Mouse (Mus musculus) left cerebral cortex, postnatal 25 days (tissue): ENCODE data around the gene Icmt. TPM values are rescaled to one million over a fixed set of nuclear protein-coding genes. Genes with fewer than 3 reads are reported as not detected.
A peak's percentile ranks its signal among the peaks of the same experiment; 100 is the strongest.

ENCODE experiments used
- DNase-seq, 2 experiments: peaks; one replicate each; pipeline ENCODE4 v3.0.0; 2022; ENCODE audit warnings: low spot score in 2 of 2, mixed read lengths in 1 of 2
- intact Hi-C: fragments of 180-260 bp; cut with DNase I; formaldehyde crosslinking; loops from one replicate; pipeline ENCODE4 v1.15.1; 2025
- total RNA-seq, 2 experiments: library from RNA; stranded (reverse); gene quantifications; 2 replicates each; pipeline ENCODE4 v1.2.3; 2021

Icmt gene
- total RNA-seq, 2 experiments from 2014 or later: 50.9 to 56.7 TPM

DNA sequence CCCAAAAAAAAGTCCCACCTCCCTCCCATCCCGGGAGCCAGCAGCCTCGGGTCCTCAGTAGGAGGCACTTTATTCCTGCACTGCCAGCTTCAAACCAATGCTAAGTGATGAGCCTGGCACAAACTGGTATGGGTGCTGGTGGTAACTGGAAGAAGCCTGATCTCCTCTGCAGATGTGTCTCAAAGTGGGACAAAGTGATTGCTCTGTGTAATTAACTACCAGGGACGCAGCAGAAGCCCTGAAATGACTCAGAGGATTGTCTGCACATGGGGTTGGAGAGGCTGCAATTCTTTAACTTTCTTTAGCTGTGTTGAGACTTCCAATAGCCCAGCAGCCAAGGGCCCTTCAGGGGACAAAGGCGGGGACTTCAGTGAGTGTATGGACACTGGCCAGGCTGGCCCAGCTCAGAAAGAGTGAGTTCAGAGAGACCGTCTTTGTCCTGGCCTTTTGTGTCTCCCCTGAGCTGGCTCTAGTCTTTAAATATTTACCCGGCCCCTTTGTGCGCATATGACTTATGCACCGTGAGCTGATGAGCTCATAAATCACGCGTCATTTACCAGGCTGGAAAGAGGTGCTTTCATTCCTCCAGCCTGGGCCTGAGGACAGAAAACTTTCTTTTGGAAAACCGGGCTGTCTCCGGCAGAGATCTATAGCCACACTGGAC, 4.8 kb upstream of the Icmt start:
- no peak for DNase-seq
- intact Hi-C loops: no loop called here

DNA sequence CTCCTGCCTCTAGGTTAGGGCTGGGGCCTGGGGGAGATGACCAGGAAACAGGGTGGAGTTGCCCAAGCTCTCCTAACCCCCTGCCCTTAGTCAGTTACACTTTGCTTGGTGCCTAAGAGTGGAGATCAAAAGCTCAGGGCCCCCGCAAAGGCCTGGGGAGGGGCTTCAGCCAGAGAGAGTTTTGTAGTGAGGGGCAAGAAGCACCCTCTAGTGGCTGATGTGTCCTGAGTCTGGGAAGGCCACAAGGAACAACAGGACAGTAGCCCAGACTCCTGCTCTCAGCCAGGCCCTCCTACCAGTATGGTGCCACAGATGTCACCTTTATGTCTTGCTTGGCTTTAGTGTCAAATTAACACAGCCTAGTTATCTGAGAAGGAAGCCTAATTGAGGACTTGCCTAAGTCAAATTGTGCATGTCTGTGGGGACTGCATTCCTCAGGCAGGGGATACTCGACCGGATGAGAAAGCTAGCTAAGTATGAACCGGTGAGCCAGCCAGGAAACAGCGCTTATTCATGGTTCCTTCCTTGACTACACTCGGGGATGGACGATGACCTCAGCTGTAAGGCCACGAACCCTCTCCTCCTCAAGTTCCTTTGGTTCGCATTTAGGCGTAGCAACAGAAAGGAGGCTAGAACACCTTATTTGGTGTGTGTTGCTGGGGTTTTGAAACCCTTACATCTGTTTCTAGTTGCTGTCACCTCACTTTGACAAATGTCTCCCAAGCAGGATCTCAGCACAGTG, 2.7 kb upstream of the Icmt start:
- no peak for DNase-seq
- intact Hi-C loops: no loop called here

DNA sequence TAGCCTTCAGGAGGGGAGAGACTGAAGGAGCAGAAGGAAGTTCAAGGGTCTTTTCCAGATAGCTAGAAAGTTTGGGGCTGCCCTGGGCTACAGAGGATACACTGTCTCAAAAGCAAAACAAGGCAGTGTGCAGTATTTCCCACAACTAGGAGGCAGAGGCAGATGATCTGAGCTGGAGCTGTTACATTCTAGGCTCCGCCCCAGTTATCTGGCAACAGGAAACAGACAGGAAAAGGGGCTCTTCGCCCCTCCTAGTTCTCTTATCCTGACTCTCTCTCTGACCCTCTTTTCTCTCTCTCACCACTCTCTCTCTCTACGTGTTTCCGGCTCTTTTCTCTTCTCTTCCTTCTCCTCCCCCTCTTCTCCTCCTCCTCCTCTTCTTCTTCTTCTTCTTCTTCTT, 1.1 kb upstream of the Icmt start:
- no peak for DNase-seq
- intact Hi-C loops: no loop called here

DNA sequence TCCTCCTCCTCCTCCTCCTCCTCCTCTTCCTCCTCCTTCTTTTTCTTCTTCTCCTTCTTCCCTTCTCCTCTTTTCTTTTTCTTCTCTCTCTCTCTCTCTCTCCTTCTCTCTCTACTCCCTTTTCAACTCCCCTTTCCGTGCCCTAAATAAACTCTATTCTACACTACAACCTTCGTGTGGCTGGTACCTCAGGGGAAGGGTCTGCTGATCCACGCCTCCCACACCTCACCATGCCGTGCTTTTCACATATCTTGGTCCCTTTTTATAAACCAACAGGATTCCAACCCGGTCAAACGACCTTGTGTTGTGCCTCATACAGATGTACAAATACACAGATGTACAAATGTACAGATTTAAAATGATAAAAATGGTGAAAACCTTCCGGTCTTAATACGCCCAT, 656 bp upstream of the Icmt start:
- DNase-seq: no peak
- intact Hi-C loops: no loop called here

GRCm38 (mm10) chr4:152298836-152299235, 1.8 kb downstream of the Icmt start:
- intact Hi-C loops: no loop called here
- no peak for DNase-seq

- intact Hi-C loops: no loop called here
- DNase-seq: no peak
Measured at GRCm38 (mm10) chr4:152300375-152300774, 3.3 kb downstream of the Icmt start.

GRCm38 (mm10) chr4:152302012-152302411, 5.0 kb downstream of the Icmt start:
- no peak for DNase-seq
- intact Hi-C loops: no loop called here

DNA sequence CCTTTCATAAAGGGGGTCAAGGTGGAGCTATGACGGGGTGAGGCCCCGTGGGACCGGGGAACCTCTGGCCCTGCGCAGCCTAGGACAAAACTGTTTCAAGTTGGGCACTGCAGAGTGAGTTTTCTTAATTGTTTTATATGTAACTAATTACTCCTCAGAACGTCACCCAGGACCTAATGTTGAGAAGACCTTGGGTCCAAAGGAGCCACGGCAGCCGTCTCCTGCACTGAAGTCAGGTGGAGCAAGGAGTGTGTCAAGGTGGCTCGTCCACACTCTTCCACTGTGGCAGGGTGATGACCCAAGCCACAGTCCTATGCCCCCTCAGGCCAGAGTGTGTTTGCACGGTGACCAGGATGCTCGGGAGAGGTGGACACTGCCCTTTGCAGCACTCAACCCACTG, 6.1 kb downstream of the Icmt start:
- intact Hi-C loops: no loop called here
- DNase-seq: no peak

DNA sequence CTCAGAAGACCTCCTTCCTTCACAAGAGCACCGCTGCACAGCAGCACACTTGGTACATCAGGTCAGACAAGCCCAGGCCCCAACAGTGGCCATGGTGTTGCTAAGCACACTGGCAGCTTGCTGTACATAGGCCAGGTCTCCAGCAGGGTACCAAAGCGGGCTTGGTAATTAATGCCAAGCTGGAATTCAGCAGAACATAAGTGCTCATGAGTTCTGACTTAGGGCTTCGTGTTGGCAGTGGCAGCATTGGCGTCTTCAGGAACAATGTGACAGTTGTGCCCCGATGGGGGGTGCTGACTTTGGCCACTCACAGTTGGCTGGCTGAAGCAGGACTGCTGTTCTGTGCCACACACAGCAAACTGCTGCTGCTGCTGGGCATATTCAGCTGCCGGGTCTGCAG, 7.7 kb downstream of the Icmt start:
- no peak for DNase-seq
- intact Hi-C loops: no loop called here

DNA sequence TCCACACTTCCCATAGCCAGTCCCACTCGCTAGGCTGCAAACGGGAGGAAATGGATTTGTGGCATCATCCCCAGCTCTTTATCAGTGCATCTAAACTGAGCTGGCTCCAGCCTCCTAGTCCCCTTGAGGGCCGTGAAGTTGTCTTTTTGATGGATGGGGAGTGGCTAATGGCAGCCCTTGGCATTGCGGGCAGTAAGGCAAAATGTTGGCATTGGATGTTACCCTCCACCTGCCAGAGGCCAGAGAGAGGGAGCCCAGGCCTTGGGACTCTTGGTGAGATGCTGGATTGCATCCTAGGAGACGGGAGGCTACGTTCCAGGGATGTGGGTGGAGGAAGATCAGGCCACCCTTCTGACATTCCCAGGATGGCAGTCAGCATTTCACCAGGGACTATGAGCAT, 9.0 kb downstream of the Icmt start:
- no peak for DNase-seq
- intact Hi-C loops: no loop called here

GRCm38 (mm10) chr4:152307542-152307941, 10.5 kb downstream of the Icmt start:
- DNase-seq: no peak
- intact Hi-C loops: no loop called here

GRCm38 (mm10) chr4:152312186-152312585, 15.2 kb downstream of the Icmt start:
- intact Hi-C loops: no loop called here
- DNase-seq: no peak

- intact Hi-C loops: no loop called here
- DNase-seq: peak in 1 of 2 experiments; percentile 36
Measured at GRCm38 (mm10) chr4:152313211-152313632, 16.2 kb downstream of the Icmt start.

DNA sequence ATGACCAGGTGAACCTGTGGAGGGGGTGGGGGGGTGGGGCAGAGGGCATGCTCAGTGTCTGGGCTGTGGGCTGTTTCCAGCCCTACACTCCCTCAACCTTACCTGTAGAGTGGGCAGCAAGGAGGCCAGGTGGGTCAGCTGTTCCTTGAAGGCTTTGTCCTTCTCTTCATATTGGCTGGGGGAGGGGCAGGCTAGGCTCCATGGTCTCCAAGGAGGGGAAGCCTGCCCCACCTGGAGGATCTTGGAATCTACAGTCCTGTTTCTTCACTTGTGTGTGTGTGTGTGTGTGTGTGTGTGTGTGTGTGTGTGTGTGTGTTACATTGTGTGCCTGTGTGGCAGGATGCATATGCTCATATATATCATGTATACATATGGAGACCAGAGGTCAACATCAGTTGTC, 16.9 kb downstream of the Icmt start:
- no peak for DNase-seq
- intact Hi-C loops: no loop called here

DNA sequence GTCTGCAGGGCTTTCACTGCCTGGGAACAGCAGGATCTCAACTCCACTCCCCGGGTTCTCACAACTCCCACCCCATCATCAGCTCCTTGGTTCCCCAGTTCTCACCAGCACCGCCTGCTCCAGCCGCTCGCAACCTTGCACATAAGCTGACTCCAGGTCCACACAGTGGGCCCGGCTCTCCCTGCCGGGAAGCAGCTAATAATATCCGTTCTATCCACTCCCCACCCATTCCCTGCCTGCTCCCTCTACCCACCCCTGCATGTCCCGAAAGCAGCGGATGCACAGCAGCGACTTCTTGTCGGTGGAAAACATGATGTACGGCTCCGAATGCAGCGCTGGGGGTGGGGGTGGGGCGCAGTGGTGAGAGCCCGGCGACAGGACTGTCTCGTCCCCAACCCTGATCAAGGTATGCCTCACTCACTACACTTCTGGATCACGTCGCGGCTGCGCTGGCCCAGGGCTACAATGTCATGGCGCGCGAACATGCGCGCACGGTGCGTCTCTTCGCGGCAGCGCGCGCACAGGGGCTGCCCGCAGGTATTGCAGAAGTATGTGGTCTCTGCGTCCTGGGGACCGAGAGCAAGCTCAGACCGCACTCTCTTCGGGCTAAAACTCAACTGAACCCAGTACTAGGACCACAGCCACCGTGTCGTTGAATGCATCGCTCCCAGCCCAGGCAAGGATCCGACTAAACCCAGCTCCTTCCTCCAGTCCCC, 18.6 kb downstream of the Icmt start:
- peak in 1 of 2 experiments; percentile 41 for DNase-seq
- intact Hi-C loops: no loop called here

- no peak for DNase-seq
- intact Hi-C loops: no loop called here
Measured at GRCm38 (mm10) chr4:152317631-152318033, 20.6 kb downstream of the Icmt start.

GRCm38 (mm10) chr4:152318517-152319234, 21.6 kb downstream of the Icmt start, which contains the start of gene Rnf207:
Gene Rnf207 (minus strand): TSS chr4:152318993.
- DNase-seq: peak; percentile 59
- intact Hi-C loops: no loop called here

DNA sequence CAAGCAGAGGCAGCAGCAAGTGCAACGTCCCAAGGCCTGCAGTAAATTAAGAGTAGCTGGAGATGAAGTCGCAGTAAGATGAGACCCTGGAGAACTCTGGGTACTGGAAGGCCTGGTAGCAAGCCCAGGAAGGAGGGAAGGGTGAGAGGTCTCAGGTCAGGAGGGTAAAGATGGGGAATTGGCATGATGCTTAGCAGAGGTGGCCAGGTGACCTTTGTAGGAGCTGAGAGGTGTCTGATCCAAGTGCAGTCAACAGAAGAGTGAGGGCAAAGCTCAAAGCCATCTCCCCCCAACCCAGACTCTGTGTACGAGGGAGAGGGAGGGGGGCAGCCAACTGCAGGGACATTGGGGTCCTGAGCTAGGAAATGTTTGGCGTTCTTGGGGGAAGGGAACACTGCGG, 24.4 kb downstream of the Icmt start:
- DNase-seq: no peak
- intact Hi-C loops: no loop called here

GRCm38 (mm10) chr4:152324641-152325562, 27.9 kb downstream of the Icmt start:
- DNase-seq: no peak
- intact Hi-C loops: no loop called here
